8 mouse cellular contexts compared by ENCODE assay signal in the genomic region with DNA sequence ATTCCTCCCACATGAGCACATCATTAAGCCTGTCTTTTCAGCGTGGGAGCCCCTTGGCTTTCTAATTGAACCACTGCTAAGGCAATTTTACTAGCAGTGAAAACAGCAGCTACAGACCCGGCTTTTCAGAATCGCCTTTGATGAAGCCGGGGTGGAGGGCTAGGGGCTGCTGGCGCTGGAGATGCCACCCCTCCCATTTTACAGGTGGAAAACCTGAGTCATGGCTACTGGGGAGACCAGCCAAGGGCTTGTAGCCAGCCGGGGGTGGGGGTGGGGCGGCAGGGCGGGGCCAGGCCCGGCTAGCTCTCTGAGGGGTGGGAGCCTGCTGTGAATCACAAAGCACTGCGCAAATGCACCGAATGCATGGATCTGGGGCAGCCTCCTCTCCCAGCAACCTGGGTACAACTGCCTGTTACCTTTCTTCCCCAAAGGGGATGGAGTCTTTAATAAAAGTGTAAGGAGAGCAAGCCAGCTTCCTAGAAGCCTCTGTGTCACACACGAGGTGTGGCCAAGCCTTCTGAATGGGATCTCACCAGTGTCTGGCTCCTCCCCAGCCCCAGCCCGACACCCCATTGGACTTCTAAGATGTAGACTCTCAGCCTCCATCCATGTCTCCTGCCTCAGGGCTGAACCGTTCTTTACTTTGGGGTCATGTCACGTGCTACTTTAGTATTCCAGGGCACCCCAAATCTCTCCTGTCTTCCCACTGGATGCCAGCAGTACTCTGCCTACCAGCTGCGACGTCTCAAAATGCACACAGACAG.
DNase-seq lines count a peak whose midpoint lies in the region; ATAC-seq and TF ChIP-seq lines count a peak whose summit lies in the region.

No protein-coding gene starts in this region.

- no peak for TF ChIP-seq CTCF in thymus, adult 2 months (IDR thresholded peaks at IDR 0.05; ENCODE audit: borderline replicate concordance, control insufficient read depth, extremely low read depth, insufficient read depth, low read length, poor library complexity)

- peak overlapping the region; percentile 78 for H3K27ac ChIP-seq in heart, embryonic 12.5 days (ENCODE audit: poor library complexity, severe bottlenecking)
- H3K27ac ChIP-seq in hindbrain, embryonic 14.5 days: peak overlapping the region; percentile 39; the same call in 1 of the 2 replicates
- H3K27ac ChIP-seq in midbrain, embryonic 14.5 days (replicated peaks; ENCODE audit: low read depth, low read length): peak overlapping the region; percentile 52; the same call in 1 of the 2 replicates
- no peak overlapping the region for H3K27ac ChIP-seq in thymus, adult 2 months (ENCODE audit: control insufficient read depth, insufficient read depth, low read length)

- H3K27me3 ChIP-seq in heart, embryonic 12.5 days (replicated peaks): peaks cover 3% of the 10 kb centered on the region; the same call in 1 of the 2 replicates
- no peaks in the 10 kb centered on the region for H3K27me3 ChIP-seq in hindbrain, embryonic 14.5 days (ENCODE audit: control insufficient read depth, insufficient read depth, low read length)
- no peaks in the 10 kb centered on the region for H3K27me3 ChIP-seq in midbrain, embryonic 14.5 days (ENCODE audit: control insufficient read depth, insufficient read depth, low read length)
- H3K27me3 ChIP-seq in thymus, adult 2 months (ENCODE audit: control insufficient read depth, insufficient read depth, low read length): no peaks in the 10 kb centered on the region

- peaks cover 16% of the 10 kb centered on the region; the same call in 1 of the 2 replicates for H3K36me3 ChIP-seq in heart, embryonic 12.5 days
- no peaks in the 10 kb centered on the region for H3K36me3 ChIP-seq in hindbrain, embryonic 14.5 days (replicated peaks; ENCODE audit: control insufficient read depth, insufficient read depth)
- H3K36me3 ChIP-seq in midbrain, embryonic 14.5 days (ENCODE audit: control insufficient read depth, insufficient read depth, low read length): no peaks in the 10 kb centered on the region
- no peaks in the 10 kb centered on the region for H3K36me3 ChIP-seq in thymus, adult 2 months (ENCODE audit: control insufficient read depth, insufficient read depth, low read length)

- peak; percentile 37 for ATAC-seq in heart, embryonic 12.5 days (ENCODE audit: insufficient number of reproducible peaks, low FRiP score)
- peak; percentile 35; the same call in 1 of the 2 replicates for ATAC-seq in hindbrain, embryonic 14.5 days (ENCODE audit: low FRiP score)
- ATAC-seq in midbrain, embryonic 14.5 days (ENCODE audit: low FRiP score, low TSS enrichment): no peak; the same call in 1 of the 2 replicates

- 0 out of 2 replicates have a peak overlapping the region, but pooled peaks have one; percentile 20 for H3K4me3 ChIP-seq in heart, embryonic 12.5 days
- peak overlapping the region; percentile 12; the same call in 1 of the 2 replicates for H3K4me3 ChIP-seq in hindbrain, embryonic 14.5 days (replicated peaks; ENCODE audit: low read length)
- H3K4me3 ChIP-seq in midbrain, embryonic 14.5 days (replicated peaks; ENCODE audit: low read depth, low read length): no peak overlapping the region; the same call in 1 of the 2 replicates
- H3K4me3 ChIP-seq in thymus, adult 2 months (ENCODE audit: control insufficient read depth, insufficient read depth, low read length): no peak overlapping the region

- TF ChIP-seq POLR2A in thymus, adult 2 months (IDR thresholded peaks at IDR 0.05; ENCODE audit: control insufficient read depth, extremely low read depth, insufficient read depth, low read length, poor library complexity): no peak

- DNase-seq in heart, adult 9 months (ENCODE audit: low spot score in 2 of 2): no peak
- peak; percentile 54 for DNase-seq in WW6 (ENCODE audit: low read depth, low spot score)
- peak; percentile 53 for DNase-seq in hindbrain, embryonic 14.5 days (ENCODE audit: low spot score)
- DNase-seq in midbrain, embryonic 14.5 days: peak; percentile 51
- DNase-seq in frontal cortex, adult 2 months (ENCODE audit: extremely low spot score in 1 of 2, low spot score in 1 of 2): no peak
- DNase-seq in adrenal gland, postnatal 25 days: no peak
- DNase-seq in thymus, adult 2 months: no peak

- WGBS in heart, embryonic 12.5 days: 13% methylated on average over 17 of the region's 17 CpGs
- 8% methylated on average over 17 of the region's 17 CpGs for WGBS in hindbrain, embryonic 14.5 days
- 7% methylated on average over 17 of the region's 17 CpGs for WGBS in midbrain, embryonic 14.5 days
- WGBS in thymus, adult 2 months: 70% methylated on average over 17 of the region's 17 CpGs

- peak overlapping the region; percentile 63 for H3K4me2 ChIP-seq in heart, embryonic 12.5 days
- peak overlapping the region; percentile 42 for H3K4me2 ChIP-seq in hindbrain, embryonic 14.5 days (replicated peaks)
- H3K4me2 ChIP-seq in midbrain, embryonic 14.5 days (ENCODE audit: low read length): peak overlapping the region; percentile 38

- 0 out of 2 replicates have a peak, but pooled peaks cover 3% of the 10 kb centered on the region for H3K9me3 ChIP-seq in heart, embryonic 12.5 days (replicated peaks)
- H3K9me3 ChIP-seq in hindbrain, embryonic 14.5 days (ENCODE audit: control insufficient read depth, low read length): 0 out of 2 replicates have a peak, but pooled peaks cover 5% of the 10 kb centered on the region
- H3K9me3 ChIP-seq in midbrain, embryonic 14.5 days (ENCODE audit: control insufficient read depth, low read length): peaks cover 3% of the 10 kb centered on the region; the same call in 1 of the 2 replicates

- peak overlapping the region; percentile 49 for H3K9ac ChIP-seq in heart, embryonic 12.5 days
- H3K9ac ChIP-seq in hindbrain, embryonic 14.5 days: peak overlapping the region; percentile 1; the same call in 1 of the 2 replicates
- H3K9ac ChIP-seq in midbrain, embryonic 14.5 days (replicated peaks; ENCODE audit: low read length): peak overlapping the region; percentile 24; the same call in 1 of the 2 replicates

- peaks cover 48% of the 10 kb centered on the region for H3K4me1 ChIP-seq in heart, embryonic 12.5 days (replicated peaks)
- H3K4me1 ChIP-seq in hindbrain, embryonic 14.5 days (replicated peaks; ENCODE audit: control insufficient read depth, insufficient read depth, low read length): peaks cover 12% of the 10 kb centered on the region
- peaks cover 21% of the 10 kb centered on the region for H3K4me1 ChIP-seq in midbrain, embryonic 14.5 days (ENCODE audit: control insufficient read depth, insufficient read depth, low read length)
- H3K4me1 ChIP-seq in thymus, adult 2 months (replicated peaks; ENCODE audit: control insufficient read depth, insufficient read depth, low read length): peaks cover 17% of the 10 kb centered on the region

Comparison
In these comparisons a context has a peak if more than half of its experiments do, and no peak if none do; other contexts are left out.
1. H3K4me3 ChIP-seq: peak in heart, embryonic 12.5 days (single experiment) and hindbrain, embryonic 14.5 days (single experiment); none in midbrain, embryonic 14.5 days (single experiment) and thymus, adult 2 months (single experiment).
2. DNase-seq: peak in WW6 (single experiment), hindbrain, embryonic 14.5 days (single experiment) and midbrain, embryonic 14.5 days (single experiment); none in heart, adult 9 months (0 of 2), frontal cortex, adult 2 months (0 of 2), adrenal gland, postnatal 25 days (single experiment) and thymus, adult 2 months (single experiment).
3. Peak in every context shown above with its lines, with median percentiles within 50 percentile points of each other: H3K4me2 ChIP-seq and H3K9ac ChIP-seq.